Mouse (Mus musculus) sigmoid colon, adult 10 weeks (tissue): ENCODE measurements around the gene Cdan1. TPM values are rescaled to one million over a fixed set of nuclear protein-coding genes. Genes with fewer than 3 reads are reported as not detected.

Experiments
- polyA plus RNA-seq: library from polyadenylated mRNA; stranded (reverse); fragments of 350-450 nt; fragmentation: Illumina TruSeq; extraction: RNeasy Lipid Tissue Mini Kit (QIAGEN cat#74804); gene quantifications from one replicate; pipeline ENCODE4 v1.2.3, GENCODE M21; 2014; ENCODE audit warnings: low read depth, low replicate concordance

Gene Cdan1
- 2.6 TPM for polyA plus RNA-seq

GRCm38 (mm10) chr2:120849449-120850423 lies at the start of gene Cdan1:
Cdan1 (minus strand) TSS chr2:120850128.

GRCm38 (mm10) chr2:120850424-120851082 lies 625 bp upstream of the Cdan1 start, which contains the start of gene Ttbk2:
Ttbk2 (minus strand) TSS chr2:120850604.

Other genes starting within 250 kb of the Cdan1 start
- gene Haus2, start 240.7 kb downstream of the Cdan1 start, polyA plus RNA-seq = 39.5 TPM
- gene Lrrc57, start 240.6 kb downstream of the Cdan1 start, polyA plus RNA-seq = 38.2 TPM
- 6.0 TPM for gene Stard9, start 221.0 kb downstream of the Cdan1 start, polyA plus RNA-seq
- 14.6 TPM for gene Ttbk2, start 476 bp upstream of the Cdan1 start, polyA plus RNA-seq
- gene Ubr1, start 120.6 kb upstream of the Cdan1 start, polyA plus RNA-seq = 39.2 TPM
- 49.5 TPM for gene Tmem62, start 126.9 kb upstream of the Cdan1 start, polyA plus RNA-seq
- gene Ccndbp1, start 158.3 kb upstream of the Cdan1 start, polyA plus RNA-seq = 59.6 TPM
- gene Epb42, start 186.9 kb upstream of the Cdan1 start, polyA plus RNA-seq = not detected
- gene Tgm5, start 235.7 kb upstream of the Cdan1 start, polyA plus RNA-seq = 0.41 TPM